Mouse (Mus musculus): ENCODE results near the gene Tpcn2.

The Tpcn2 gene

GRCm38 (mm10) chr7:145283487-145284187, at the start of gene Tpcn2:
Tpcn2 (minus strand) TSS chr7:145284011.
- DNase-seq (ENCODE audit: low read depth, low spot score), result peak; percentile 95

GRCm38 (mm10) chr7:145332376-145333041, 48.7 kb upstream of the Tpcn2 start:
- DNase-seq (ENCODE audit: low read depth, low spot score), result no peak

GRCm38 (mm10) chr7:145330641-145331040, 46.8 kb upstream of the Tpcn2 start:
- no peak for DNase-seq (ENCODE audit: low read depth, low spot score)

- DNase-seq (ENCODE audit: low read depth, low spot score), result no peak
Measured at GRCm38 (mm10) chr7:145329982-145330381, 46.2 kb upstream of the Tpcn2 start.

GRCm38 (mm10) chr7:145325697-145326096, 41.9 kb upstream of the Tpcn2 start:
- no peak for DNase-seq (ENCODE audit: low read depth, low spot score)

- DNase-seq (ENCODE audit: low read depth, low spot score), result no peak
Measured at GRCm38 (mm10) chr7:145323607-145324006, 39.8 kb upstream of the Tpcn2 start.

- no peak for DNase-seq (ENCODE audit: low read depth, low spot score)
Measured at GRCm38 (mm10) chr7:145319481-145319880, 35.7 kb upstream of the Tpcn2 start.

- no peak for DNase-seq (ENCODE audit: low read depth, low spot score)
Measured at GRCm38 (mm10) chr7:145317522-145317921, 33.7 kb upstream of the Tpcn2 start.

- no peak for DNase-seq (ENCODE audit: low read depth, low spot score)
Measured at GRCm38 (mm10) chr7:145314785-145315411, 31.1 kb upstream of the Tpcn2 start, which contains the start of gene Mrgprd. Mrgprd (plus strand) TSS chr7:145314835.

- no peak for DNase-seq (ENCODE audit: low read depth, low spot score)
Measured at GRCm38 (mm10) chr7:145312137-145312536, 28.3 kb upstream of the Tpcn2 start.

- DNase-seq (ENCODE audit: low read depth, low spot score), result no peak
Measured at GRCm38 (mm10) chr7:145310526-145310925, 26.7 kb upstream of the Tpcn2 start.

- DNase-seq (ENCODE audit: low read depth, low spot score), result no peak
Measured at GRCm38 (mm10) chr7:145309877-145310276, 26.1 kb upstream of the Tpcn2 start.

- no peak for DNase-seq (ENCODE audit: low read depth, low spot score)
Measured at GRCm38 (mm10) chr7:145308866-145309265, 25.1 kb upstream of the Tpcn2 start.

GRCm38 (mm10) chr7:145308061-145308675, 24.4 kb upstream of the Tpcn2 start:
- no peak for DNase-seq (ENCODE audit: low read depth, low spot score)

- no peak for DNase-seq (ENCODE audit: low read depth, low spot score)
Measured at GRCm38 (mm10) chr7:145307636-145308035, 23.8 kb upstream of the Tpcn2 start.

GRCm38 (mm10) chr7:145304153-145304552, 20.3 kb upstream of the Tpcn2 start:
- DNase-seq (ENCODE audit: low read depth, low spot score), result no peak

- DNase-seq (ENCODE audit: low read depth, low spot score), result no peak
Measured at GRCm38 (mm10) chr7:145302488-145303285, 18.9 kb upstream of the Tpcn2 start.

GRCm38 (mm10) chr7:145301341-145302005, 17.7 kb upstream of the Tpcn2 start:
- DNase-seq (ENCODE audit: low read depth, low spot score), result no peak

GRCm38 (mm10) chr7:145301008-145301340, 17.2 kb upstream of the Tpcn2 start:
- DNase-seq (ENCODE audit: low read depth, low spot score), result no peak

GRCm38 (mm10) chr7:145300321-145301007, 16.7 kb upstream of the Tpcn2 start, which contains the start of gene Mrgprf:
Mrgprf (plus strand) TSS chr7:145300828.
- DNase-seq (ENCODE audit: low read depth, low spot score), result no peak
